Mouse (Mus musculus) kidney, adult 9 months (tissue): ENCODE measurements at regions not wholly inside any gene's neighbourhood (a gene's known extent, or its start where the extent isn't known, plus 50 kb on each side); places are given as distances from the start of the nearest gene placed in this dataset.

Experiments used
- DNase-seq: peaks from one replicate; pipeline ENCODE4 v3.0.0; 2022

DNA sequence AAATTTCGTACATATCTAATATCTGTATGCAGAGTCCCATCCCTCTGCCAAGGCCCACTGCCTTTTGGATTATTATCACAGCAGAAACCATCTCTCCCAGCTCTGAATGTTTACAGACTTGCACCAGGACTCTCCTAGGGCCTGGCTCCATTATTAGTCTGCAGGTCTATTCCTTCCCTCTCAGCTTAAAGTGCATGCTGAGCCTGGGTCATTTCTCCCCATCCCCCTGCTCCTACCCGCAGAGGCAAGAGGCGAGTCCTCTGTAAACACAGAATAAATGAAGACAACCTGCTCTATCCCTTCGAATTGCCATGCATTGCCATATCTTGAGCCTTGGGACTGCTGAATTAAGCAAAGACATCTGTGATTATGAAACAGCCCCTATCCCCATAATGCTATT lies 362.6 kb upstream of the Cdh11 start:
- DNase-seq, result no peak

DNA sequence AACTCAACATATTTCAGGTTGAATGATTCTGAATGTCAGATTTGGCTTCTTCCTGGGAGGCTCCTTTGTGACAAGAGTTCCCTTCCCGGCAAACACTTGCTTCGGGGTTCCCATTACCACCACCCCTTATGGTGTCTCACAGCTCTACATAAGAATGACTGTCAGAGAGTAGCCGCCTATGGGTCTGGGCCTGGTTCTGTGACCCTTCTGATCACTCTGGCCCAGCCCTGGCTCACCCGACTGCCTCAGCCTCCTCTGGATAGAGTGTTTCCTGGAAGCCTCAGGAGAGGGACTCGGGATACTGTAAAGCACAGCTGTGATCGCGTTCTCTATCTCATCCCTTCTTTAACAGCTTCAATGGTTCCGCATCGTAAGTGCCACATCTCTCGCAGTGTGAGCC lies 363.0 kb upstream of the Cdh11 start:
- DNase-seq, result no peak

DNA sequence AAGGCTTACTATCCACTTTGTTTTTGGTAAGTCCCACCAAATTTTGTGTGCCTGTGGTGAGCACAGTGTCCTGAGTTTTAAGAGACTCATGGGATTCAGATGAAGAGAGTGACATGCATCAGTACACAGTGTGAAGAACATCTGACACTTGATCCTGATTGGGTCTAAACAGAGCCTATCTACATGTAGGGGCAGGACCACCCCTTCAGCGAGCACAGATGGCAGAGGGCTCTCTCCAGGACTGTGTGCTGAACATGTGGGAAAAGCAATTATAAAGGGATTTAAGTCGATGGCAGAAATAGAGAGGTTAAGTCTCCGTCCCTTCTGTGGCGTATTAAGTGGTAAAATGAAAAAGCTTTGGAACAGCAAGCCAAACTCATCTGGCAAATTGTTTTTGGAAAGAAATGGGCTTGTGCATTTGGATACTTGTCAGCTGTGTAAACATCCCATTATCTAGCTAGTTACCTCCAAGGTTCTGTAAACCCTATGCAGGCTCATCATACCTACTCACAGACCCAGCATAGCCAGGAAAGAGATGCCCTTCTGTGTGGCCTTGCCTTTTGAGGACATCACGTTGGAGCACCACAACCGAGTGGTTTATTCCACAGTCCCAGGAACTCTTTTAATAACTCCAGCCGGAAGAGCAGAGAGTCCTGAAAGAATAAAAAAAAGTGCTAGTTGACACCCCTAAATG lies 381.3 kb upstream of the Cdh11 start:
- no peak for DNase-seq

DNA sequence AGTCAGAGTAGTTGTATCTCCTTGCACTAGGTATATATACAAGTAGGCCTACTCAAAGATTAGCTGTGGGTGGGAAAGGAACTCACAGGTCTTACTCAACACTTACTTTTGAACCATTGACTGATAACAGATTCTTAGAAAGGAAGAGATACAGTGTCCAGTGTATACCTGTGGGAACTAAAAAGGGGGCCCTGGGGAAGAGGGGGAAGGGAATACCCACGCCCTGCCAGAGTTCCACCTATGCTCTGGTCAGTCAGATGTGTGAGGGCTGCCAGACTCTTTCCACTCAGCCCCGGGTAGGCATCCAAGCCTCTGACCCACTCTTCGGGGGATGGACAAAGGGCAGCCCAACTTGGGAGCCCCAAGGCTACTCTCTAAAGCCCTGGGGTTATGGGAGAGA lies 387.9 kb upstream of the Cdh11 start:
- no peak for DNase-seq

DNA sequence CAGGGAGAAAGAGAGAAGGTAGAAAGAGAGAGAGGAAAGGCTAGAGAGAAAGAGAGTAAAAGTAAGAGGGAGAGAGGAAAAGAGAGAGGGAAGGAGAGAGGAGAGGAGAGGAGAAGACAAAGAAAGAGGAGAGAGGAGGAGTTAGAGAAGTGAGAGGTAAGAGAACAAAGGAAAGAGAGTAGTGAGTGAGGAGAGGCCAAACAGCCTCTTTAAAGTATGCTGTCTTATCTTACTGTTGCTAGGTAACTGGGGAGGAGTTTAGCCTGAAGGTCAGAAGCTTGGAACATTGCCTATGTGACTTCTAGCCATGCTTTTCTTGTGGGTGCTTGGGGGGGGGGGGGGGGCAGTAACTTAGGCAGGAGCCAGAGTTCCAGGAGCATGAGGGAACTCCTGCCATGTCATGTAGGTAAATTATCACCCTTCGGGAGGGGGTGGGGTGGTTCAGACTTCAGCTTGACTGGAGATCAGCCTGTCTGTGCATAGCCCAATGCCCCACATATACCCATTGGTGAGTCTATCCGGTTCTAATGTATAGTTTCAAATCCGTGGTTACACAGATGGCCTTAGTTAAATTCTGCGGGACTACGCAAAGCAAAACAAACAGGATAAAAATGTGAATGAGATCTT lies 388.5 kb upstream of the Cdh11 start:
- no peak for DNase-seq

DNA sequence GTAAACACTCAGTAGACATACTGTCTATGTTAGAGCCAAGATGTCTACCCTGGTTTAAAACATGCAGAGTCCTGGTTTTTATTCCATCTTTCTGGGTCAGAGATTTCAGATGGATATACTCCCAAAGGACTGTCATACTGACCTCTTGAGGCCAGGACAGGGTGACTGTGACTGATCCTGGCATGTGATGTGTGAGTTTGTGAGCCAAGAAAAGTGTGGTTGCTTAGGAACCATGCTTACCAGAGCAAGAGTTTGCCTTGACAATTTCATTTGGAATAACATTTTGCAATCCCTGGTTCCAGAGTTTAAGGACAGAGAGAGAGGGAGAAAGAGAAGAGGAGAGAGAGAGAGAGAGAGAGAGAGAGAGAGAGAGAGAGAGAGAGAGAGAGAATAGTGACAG lies 395.2 kb upstream of the Cdh11 start:
- DNase-seq, result peak; percentile 10

DNA sequence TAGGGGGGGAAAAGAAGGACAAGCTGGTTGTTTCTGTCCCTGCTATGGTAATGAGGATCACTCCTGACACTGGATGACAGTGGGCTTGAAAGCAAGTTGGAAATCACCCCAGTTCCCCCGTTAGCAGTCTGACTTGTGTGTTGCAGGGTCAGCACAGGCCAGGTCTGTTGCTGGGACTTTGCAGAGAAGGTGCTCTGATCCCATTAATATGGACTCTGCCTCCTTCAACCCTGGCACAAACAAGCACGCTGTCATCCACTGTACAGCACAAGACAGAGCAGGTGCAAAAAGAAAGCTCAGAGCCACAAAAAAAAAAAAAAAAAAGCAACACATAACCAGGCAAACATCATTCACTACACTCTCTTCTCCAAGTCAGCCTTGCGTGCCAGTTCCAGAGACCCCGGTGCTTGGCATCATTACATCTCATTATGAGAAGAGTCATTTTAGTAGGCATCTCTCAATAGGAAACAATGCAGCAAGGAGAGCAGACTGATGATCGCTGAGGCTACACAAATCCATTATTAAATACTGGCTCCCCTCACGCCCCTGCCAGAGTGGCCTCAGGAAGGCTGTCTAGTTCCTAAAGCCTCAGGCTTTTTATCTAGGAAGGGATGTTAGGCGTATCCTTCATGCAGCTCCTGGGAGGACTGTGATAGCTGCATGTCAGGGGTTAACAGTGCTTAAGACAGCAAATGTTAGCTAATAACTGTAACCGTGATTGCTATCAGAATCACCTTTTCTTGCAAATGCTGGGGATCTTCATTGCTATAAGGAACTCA lies 403.5 kb upstream of the Cdh11 start:
- no peak for DNase-seq

DNA sequence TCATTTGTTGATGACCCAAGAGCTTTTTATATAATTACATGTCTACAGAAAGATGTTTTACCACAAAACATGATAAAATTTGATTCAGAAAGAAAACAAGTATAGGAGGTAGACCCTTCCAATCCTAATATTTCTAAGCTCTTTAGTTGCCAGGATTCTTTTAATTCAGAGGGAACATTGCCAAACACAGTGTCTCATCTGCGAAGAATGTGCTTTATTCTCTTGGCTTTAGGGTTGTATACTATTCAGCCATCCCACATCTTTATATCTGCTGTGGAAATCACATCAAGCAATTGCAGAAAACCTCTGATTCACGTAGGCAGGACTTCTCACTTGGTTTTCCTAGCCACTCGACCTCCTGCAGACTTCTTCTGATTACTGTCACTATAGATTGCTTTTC lies 412.8 kb upstream of the Cdh11 start:
- DNase-seq, result no peak

DNA sequence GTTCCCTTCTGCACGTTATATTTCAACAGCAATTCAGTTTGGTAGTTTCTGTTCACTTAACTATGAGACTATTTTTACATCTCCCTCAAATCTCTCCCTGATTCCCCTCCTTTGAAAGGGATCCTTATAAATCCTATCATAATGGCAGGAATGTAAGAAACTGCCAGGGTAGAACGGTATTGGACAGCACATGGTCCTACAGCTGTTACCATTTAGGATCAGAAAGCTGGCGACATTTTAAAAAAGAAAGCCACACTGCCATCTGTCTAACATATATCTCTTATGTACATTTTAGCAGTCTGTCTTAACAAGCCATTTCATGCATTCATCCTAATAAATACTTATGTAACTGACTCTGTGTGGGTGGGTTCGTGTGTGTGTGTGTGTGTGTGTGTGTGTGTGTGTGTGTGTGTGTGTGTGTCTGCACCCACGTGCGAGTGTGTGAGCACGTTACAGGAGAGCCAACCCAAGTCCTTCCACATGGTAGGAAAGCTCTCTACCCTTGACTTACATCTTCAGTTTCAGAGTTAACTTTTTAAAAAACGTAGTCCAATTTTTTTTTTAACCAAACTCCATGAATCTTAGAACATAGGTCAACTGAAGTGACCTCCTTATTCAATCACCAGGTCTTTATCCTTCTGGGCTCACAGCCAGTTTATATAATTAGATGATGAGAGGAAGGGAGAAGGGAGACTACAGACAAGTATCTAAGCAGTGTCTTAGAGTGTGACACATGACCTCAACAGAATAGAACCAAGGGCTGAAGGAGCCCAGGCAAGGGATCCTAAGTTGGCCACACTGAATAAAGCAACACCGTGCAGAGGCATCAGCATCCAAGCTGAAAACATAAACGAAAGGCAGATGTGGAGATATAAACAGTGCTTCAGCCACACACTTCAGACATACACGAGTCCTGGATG lies 414.5 kb upstream of the Cdh11 start:
- peak; percentile 4 for DNase-seq

DNA sequence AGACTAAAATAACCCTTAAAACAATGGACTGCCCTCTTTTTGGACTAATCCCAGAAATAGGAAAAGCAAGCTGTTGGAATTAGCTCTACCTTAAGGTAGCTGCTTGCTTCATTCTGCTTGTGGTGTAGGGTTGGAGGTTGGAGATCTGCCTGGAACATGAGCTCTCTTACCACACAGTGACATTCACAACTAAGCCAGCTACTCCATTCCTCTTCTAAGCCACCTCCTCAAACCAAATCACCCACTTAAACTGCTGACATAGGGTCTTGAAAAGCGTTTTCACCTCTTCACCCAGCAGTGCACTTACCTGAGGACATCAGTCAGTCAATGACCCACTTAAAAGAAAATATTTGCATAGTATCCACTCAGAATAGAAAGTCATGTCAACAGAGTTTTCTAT lies 418.3 kb upstream of the Cdh11 start:
- no peak for DNase-seq

DNA sequence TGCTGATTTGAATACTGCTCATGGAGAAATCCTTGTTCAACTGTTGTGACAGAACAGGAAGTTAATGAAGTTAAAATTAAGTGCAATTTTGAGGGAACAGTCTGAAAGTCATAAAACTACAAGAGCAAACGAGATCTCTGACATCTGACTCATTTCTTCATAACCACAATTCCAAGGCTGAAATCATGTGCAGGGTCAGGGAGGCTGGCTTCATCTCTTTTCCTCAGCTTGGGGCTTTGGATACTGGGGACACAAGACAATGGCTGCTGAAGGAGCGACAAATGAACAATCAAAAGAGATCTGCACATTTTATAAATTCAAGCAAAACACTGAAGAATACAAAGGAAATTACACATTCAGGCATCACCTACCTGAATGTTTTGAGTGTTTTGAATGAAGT lies 429.2 kb upstream of the Cdh11 start:
- DNase-seq, result peak; percentile 5

DNA sequence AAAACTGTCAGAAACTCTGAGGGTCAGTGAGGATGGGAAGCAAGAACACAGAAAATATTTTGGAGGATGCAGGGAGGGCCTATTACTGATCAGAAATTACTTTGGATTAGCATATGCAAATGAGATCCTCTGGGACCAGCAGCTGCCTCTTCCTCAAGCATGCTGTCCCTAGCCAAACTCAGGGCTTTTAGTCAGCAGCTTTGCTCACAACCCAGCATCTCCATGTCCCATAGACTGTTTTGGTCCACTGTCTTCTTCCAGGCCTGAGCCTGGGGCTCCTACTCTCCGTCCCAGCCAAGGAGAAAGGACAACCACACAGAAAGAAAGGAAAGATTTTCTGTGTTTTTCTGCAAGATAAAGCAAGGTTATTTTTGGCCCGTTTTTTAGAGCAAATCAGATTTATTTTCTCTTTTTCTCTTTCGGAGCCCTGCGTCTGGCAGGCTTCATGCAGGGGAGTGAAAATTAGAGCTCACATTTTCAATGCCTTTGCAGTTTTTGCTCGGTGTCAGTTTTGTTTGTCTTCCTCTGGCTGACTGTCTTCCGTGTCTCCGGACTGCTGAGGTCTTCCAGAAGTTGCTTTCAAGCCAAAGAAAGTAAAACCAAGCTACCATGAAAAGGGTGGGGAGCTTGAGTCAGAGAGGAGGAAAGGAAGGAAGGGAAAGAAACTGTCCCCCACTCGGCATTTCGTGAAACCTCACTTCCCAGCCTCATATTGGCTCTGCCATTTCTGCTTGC lies 445.5 kb upstream of the Cdh11 start:
- DNase-seq, result peak; percentile 4

DNA sequence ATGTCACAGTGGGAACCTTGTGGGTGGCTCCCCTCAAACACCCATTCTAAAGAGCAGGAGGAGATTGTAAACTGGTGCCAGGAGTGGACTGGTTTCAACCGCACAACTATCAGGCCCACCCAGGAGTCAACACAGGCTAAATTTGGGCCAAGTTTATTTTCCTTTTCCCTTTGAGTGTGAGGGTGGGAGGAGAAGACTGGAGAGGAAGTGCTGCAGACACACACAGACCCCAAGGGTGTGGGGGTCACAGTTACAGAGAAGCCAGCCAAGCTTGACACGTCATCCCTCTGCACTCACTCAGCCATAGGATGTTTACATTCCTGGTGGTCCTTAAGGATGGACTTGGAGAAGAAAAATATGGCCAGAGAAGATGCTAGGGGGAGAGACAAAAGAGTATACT lies 448.9 kb upstream of the Cdh11 start:
- DNase-seq, result peak; percentile 22

DNA sequence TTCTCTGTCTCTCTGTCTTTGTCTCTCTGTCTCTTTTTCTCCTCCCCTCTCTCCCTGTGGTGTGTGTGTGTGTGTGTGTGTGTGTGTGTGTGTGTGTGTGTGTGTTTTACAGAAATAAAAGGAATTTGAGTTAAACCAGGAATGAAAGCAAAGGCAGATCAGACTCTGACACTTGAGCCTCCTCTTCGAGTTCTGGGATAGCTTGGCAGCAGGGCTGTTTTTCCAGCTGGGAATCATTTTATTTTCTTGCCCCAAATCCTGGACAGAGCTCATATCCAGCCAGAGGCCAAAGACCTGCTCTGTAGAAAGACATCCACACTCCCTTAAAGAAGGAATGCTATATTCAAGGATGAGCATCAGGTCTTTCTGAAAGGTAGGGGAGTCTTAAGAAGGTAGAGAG lies 450.2 kb upstream of the Cdh11 start:
- peak; percentile 21 for DNase-seq

DNA sequence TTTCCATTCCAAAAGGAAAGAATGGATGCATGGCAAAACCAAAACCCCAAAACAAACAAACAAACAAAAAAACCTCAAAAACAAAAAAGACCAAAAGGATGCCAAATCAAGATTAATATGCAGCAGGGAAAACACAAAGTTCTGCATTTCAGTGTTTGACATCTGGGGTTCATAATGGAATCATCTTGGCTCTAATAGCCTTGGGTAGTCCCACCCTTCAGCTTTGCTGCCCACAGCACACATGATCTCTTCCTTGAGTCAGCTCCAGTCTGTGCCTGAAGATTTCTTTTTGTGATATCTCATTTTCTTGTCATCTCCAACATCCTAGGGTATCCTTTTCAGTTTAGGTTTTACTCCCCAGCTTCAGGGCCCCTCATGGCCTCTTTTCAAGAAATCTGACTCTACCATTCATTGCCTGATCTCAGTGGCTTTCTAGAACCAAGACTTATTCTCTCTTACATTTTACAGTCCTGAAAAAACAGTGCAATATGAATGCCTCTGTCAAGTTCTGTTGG lies 453.1 kb upstream of the Cdh11 start:
- no peak for DNase-seq

DNA sequence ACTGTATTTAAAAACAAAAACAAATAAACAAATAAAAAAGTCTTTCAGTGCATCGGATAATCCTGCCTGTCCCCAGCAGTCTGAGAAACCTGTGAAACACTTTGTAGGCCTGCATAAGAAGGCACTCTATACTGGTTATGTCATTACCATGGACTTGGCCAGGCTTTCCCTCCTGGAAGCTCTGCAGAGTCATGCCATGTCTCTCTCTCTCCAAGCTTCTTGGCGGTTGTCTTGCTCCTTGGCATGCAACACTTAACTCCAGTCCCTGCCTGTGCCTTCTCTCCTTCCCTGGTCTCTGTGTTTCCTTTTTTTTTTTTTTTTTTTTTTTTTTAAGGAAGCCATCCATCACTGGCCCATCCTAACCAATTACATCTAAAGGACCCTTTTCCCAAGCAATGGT lies 458.7 kb upstream of the Cdh11 start:
- no peak for DNase-seq

DNA sequence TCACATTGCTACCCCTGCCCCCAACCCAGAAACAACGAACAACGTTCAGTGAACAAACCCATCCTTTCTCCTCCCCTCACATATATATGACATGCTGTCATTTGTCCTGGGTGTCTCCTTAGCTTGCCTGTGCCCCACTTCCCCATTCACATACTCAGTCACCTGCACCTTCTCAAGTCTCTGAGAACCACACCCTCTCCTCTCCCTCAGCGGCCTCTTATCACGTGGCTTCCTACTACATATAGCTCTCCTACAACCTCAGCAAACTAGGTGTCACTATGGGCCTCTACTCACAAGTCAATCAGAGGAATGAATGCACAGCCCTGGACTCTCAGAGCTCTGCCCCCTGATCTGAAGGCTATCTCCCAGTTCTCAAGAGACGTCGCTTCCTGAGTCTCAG lies 459.2 kb upstream of the Cdh11 start:
- DNase-seq, result no peak

DNA sequence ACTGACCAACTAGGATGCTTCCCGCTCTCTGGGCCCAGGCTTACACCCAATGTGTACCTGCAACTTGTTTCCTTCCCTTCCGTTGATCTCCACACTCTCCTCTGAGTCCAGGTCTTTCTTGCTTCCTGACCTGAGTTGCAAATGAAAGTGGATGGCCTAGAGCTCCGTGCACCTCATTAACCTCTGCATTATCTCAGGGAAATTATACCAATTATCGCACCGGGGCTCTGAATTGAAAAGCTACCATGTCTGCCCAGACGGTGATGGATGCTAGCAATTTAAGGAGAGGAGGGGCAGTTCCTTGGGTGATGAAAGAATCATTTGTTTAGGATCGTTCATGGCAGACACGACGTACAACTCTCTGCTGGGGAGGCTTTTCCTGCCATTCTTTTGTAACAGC lies 460.4 kb upstream of the Cdh11 start:
- no peak for DNase-seq

DNA sequence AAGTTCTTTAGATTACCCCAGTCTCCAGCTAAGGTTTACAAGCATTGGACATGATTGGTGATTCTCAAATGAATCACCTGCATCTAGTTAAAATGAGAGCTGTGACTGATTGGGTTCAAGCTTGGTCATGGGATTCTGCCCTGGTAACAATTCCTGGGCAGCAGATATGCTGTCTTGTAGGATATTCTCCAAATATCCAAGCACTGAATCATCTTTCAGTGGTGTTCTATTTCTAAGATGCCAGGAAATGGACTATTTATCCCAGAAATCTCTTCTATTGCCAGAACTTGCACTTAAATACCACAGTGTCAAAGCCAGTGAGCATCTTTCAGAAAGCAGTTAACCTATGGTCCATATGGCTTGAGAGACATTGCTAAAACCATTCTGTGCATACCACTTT lies 475.8 kb upstream of the Cdh11 start:
- DNase-seq, result no peak

DNA sequence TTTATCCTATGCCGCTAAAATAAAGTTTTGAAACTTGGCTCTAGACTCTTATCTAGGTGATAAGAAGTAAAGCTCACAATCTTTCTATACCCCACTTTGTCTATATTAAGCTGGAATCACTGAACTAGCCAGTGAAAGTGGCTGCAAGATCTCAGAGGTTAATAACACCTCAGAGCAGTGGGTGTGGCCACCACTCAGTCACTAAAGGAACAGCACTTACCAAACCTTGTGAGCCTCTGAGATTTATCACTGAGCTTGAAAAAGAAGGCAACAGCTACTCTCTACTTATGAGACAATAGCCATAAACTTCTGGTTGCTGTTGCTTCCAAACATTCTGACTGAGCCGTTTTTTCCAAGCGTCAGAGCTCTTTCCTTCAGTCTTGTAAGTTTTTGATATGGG lies 484.6 kb upstream of the Cdh11 start:
- DNase-seq, result no peak

DNA sequence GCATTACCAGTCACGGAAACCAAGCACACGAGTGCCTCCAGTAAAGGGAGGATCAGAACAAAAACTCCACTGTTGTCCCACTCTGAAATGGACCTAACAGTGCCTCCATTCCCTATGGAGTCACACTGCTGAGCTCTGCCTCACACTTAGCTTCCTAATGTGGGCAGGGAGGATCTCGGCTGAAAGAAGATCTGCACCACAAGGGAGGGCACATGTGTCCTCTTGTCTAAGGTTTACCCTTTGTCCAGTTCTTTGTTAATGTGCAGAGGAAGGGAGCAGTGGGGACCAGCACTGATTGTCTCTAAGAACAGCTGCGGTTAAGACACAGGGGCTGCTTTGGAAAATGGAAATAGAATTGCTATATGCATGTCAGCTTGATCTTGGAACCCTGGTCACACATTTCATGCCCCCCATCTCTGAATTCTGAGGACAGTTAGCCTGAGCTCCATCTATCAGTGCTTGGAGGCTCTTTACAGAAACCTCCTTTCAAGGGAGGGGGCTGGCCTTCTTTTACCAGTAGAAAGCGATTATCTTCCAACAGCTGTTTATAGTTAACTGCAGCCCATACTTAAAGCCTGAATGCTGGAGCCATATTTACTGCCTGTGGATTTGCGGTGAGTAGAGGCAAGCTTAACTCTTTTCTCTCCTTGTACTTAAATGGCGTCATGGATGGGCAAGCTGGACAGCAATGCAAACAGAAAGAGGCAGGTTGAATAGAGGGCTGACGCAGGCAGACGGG lies 485.5 kb upstream of the Cdh11 start:
- no peak for DNase-seq
